Mouse (Mus musculus): Measurements from ENCODE around the gene Tspan2. TPM values are rescaled to one million over a fixed set of nuclear protein-coding genes. Genes with fewer than 3 reads are reported as not detected.

Gene Tspan2
- 5.9 and 6.5 TPM in 2 replicates for polyA plus RNA-seq (2015; fragmentation: Nextera tagmentation; extraction: Ambion mirVana)

GRCm38 (mm10) chr3:102734313-102735030, at the start of gene Tspan2:
TSS of gene Tspan2 (plus strand) at chr3:102734529.

GRCm38 (mm10) chr3:102782618-102783017, 48.3 kb downstream of the Tspan2 start, which contains the start of gene Tshb:
TSS of gene Tshb (minus strand) at chr3:102782718.

Other genes starting within 250 kb of the Tspan2 start
- gene Tshb, start 48.2 kb downstream of the Tspan2 start, polyA plus RNA-seq (2015; fragmentation: Nextera tagmentation; extraction: Ambion mirVana), result 0.04 and 0.05 TPM in 2 replicates
- 0.47 TPM in 1 of 2 replicates, not detected in the other for gene Sycp1, start 201.6 kb downstream of the Tspan2 start, polyA plus RNA-seq (2015; fragmentation: Nextera tagmentation; extraction: Ambion mirVana)
- 0.08 and 0.11 TPM in 2 replicates for gene Nr1h5, start 229.6 kb downstream of the Tspan2 start, polyA plus RNA-seq (2015; fragmentation: Nextera tagmentation; extraction: Ambion mirVana)